Mouse (Mus musculus) macrophage (primary cell): ENCODE measurements around the gene Timm23. TPM values are rescaled to one million over a fixed set of nuclear protein-coding genes. Genes with fewer than 3 reads are reported as not detected.
"Not testable (repeated sequence)": the region's sequence is repeated elsewhere in the genome, so short reads cannot be mapped to it uniquely, and the experiment has no call there.

Source experiments
- H3K27ac ChIP-seq: fragments of 350-480 bp; formaldehyde crosslinking; 2 replicates; pipeline ENCODE4 v1.9.0; 2021
- H3K36me3 ChIP-seq: fragments of 350-480 bp; formaldehyde crosslinking; 2 replicates; pipeline ENCODE4 v1.9.0; 2021; ENCODE audit errors: inconsistent target
- H3K4me3 ChIP-seq: fragments of 350-480 bp; formaldehyde crosslinking; 2 replicates; pipeline ENCODE4 v1.9.0; 2021; ENCODE audit errors: inconsistent target
- H3K79me2 ChIP-seq: fragments of 350-480 bp; formaldehyde crosslinking; 2 replicates; pipeline ENCODE4 v1.9.0; 2021; ENCODE audit errors: inconsistent target
- WGBS: methylation state at CpG from one replicate; pipeline ENCODE4 v1.1.7; 2026; ENCODE audit warnings: inconsistent platforms; ENCODE audit not compliant: missing documents; 5-methylcytosine and 5-hydroxymethylcytosine counted together
- polyA plus RNA-seq: library from polyadenylated mRNA; stranded (reverse); fragments of 250-400 nt; gene quantifications from 3 replicates; pipeline ENCODE4 v1.2.4, GENCODE M21; 2018; ENCODE audit warnings: inconsistent platforms

The Timm23 gene
- polyA plus RNA-seq, 1 experiment from 2014 or later = 86.3 TPM

- Histone ChIP-seq H3K36me3 (peaks cover 50% of the 10 kb centered on the region), H3K79me2 (peaks cover 42% of the 10 kb centered on the region)
- not testable (repeated sequence) for H3K4me3 ChIP-seq, H3K27ac ChIP-seq
- 83% methylated on average over 1 of the region's 5 CpGs for WGBS
Measured at GRCm38 (mm10) chr14:32176590-32176989, 25.1 kb downstream of the Timm23 start.

- no peak overlapping the region for H3K4me3 ChIP-seq
- no peak overlapping the region for H3K27ac ChIP-seq
- H3K79me2 ChIP-seq = peaks cover 55% of the 10 kb centered on the region
- peaks cover 46% of the 10 kb centered on the region for H3K36me3 ChIP-seq
- 92% methylated on average over 2 of the region's 2 CpGs for WGBS
Measured at GRCm38 (mm10) chr14:32175310-32175709, 26.4 kb downstream of the Timm23 start.

GRCm38 (mm10) chr14:32170137-32170536, 31.6 kb downstream of the Timm23 start:
- Histone ChIP-seq H3K27ac (peak overlapping the region; percentile 99), H3K4me3 (no peak overlapping the region), H3K36me3 (peaks cover 22% of the 10 kb centered on the region), H3K79me2 (peaks cover 88% of the 10 kb centered on the region)
- WGBS = 86% methylated on average over 4 of the region's 4 CpGs

GRCm38 (mm10) chr14:32168653-32169231, 33.0 kb downstream of the Timm23 start:
- peaks cover 13% of the 10 kb centered on the region for H3K36me3 ChIP-seq
- peak overlapping the region; percentile 75 for H3K4me3 ChIP-seq
- H3K27ac ChIP-seq = peak overlapping the region; percentile 99
- peaks cover 90% of the 10 kb centered on the region for H3K79me2 ChIP-seq
- 2% methylated on average over 3 of the region's 3 CpGs for WGBS

GRCm38 (mm10) chr14:32167326-32167725, 34.4 kb downstream of the Timm23 start:
- H3K36me3 ChIP-seq = peaks cover 5% of the 10 kb centered on the region
- H3K27ac ChIP-seq = peak overlapping the region; percentile 99
- WGBS = 7% methylated on average over 5 of the region's 5 CpGs
- peak overlapping the region; percentile 75 for H3K4me3 ChIP-seq
- H3K79me2 ChIP-seq = peaks cover 93% of the 10 kb centered on the region

- Histone ChIP-seq H3K36me3 (peaks cover 5% of the 10 kb centered on the region), H3K27ac (peak overlapping the region; percentile 99), H3K4me3 (peak overlapping the region; percentile 75), H3K79me2 (peaks cover 93% of the 10 kb centered on the region)
- WGBS = 14% methylated on average over 1 of the region's 1 CpGs
Measured at GRCm38 (mm10) chr14:32166840-32167239, 34.9 kb downstream of the Timm23 start.

- WGBS = 0% methylated on average over 2 of the region's 2 CpGs
- peak overlapping the region; percentile 99 for H3K27ac ChIP-seq
- peaks cover 93% of the 10 kb centered on the region for H3K79me2 ChIP-seq
- peak overlapping the region; percentile 75 for H3K4me3 ChIP-seq
- peaks cover 1% of the 10 kb centered on the region for H3K36me3 ChIP-seq
Measured at GRCm38 (mm10) chr14:32166062-32166441, 35.6 kb downstream of the Timm23 start.

- 4% methylated on average over 38 of the region's 42 CpGs for WGBS
- peak overlapping the region; percentile 99 for H3K27ac ChIP-seq
- H3K79me2 ChIP-seq = peaks cover 93% of the 10 kb centered on the region
- H3K4me3 ChIP-seq = peak overlapping the region; percentile 75
- H3K36me3 ChIP-seq = no peaks in the 10 kb centered on the region
Measured at GRCm38 (mm10) chr14:32165278-32166061, 36.2 kb downstream of the Timm23 start.

- no peak overlapping the region; the same call in 1 of the 2 replicates for H3K4me3 ChIP-seq
- peaks cover 88% of the 10 kb centered on the region for H3K79me2 ChIP-seq
- H3K27ac ChIP-seq = peak overlapping the region; percentile 99; the same call in 1 of the 2 replicates
- 64% methylated on average over 8 of the region's 8 CpGs for WGBS
- no peaks in the 10 kb centered on the region for H3K36me3 ChIP-seq
Measured at GRCm38 (mm10) chr14:32164173-32165051, 37.3 kb downstream of the Timm23 start.

GRCm38 (mm10) chr14:32163203-32163888, 38.4 kb downstream of the Timm23 start:
- H3K27ac ChIP-seq = peak overlapping the region; percentile 91
- no peaks in the 10 kb centered on the region for H3K36me3 ChIP-seq
- H3K79me2 ChIP-seq = peaks cover 78% of the 10 kb centered on the region
- H3K4me3 ChIP-seq = no peak overlapping the region
- 74% methylated on average over 10 of the region's 11 CpGs for WGBS

- Histone ChIP-seq H3K79me2 (peaks cover 68% of the 10 kb centered on the region), H3K27ac (peak overlapping the region; percentile 91), H3K36me3 (no peaks in the 10 kb centered on the region), H3K4me3 (no peak overlapping the region)
- 89% methylated on average over 5 of the region's 5 CpGs for WGBS
Measured at GRCm38 (mm10) chr14:32162231-32162630, 39.5 kb downstream of the Timm23 start.

GRCm38 (mm10) chr14:32161090-32161885, 40.4 kb downstream of the Timm23 start:
- H3K4me3 ChIP-seq = peak overlapping the region; percentile 93
- H3K27ac ChIP-seq = peak overlapping the region; percentile 91
- 84% methylated on average over 12 of the region's 12 CpGs for WGBS

GRCm38 (mm10) chr14:32160563-32160962, 41.1 kb downstream of the Timm23 start:
- peaks cover 55% of the 10 kb centered on the region for H3K79me2 ChIP-seq
- H3K4me3 ChIP-seq = peak overlapping the region; percentile 93
- 13% methylated on average over 7 of the region's 7 CpGs for WGBS
- peak overlapping the region; percentile 91 for H3K27ac ChIP-seq
- no peaks in the 10 kb centered on the region for H3K36me3 ChIP-seq

More at GRCm38 (mm10) chr14:32161090-32161885, 40.4 kb downstream of the Timm23 start:
- Histone ChIP-seq H3K79me2 (peaks cover 59% of the 10 kb centered on the region), H3K36me3 (no peaks in the 10 kb centered on the region)
